Mouse (Mus musculus) bone marrow macrophage, adult 2 months (primary cell): ENCODE data around the gene Fbxl3.

ENCODE experiments used
- CTCF ChIP-seq: IDR thresholded peaks from 2 replicates; pipeline ENCODE4 v1.5.1; 2012; ENCODE audit warnings: low read depth, mild to moderate bottlenecking, low read length, moderate library complexity
- POLR2A ChIP-seq: IDR thresholded peaks from 2 replicates; pipeline ENCODE4 v1.6.1; 2012; ENCODE audit warnings: mild to moderate bottlenecking, low read depth, low read length, borderline replicate concordance

- no peak for TF ChIP-seq POLR2A
- no peak for TF ChIP-seq CTCF
These were observed 655 bp downstream of the Fbxl3 start for GRCm38 (mm10) chr14:103098587-103099235.
